Mouse (Mus musculus) lung, embryonic 15.5 days (tissue): ENCODE data around the gene Rpl7l1. TPM values are rescaled to one million over a fixed set of nuclear protein-coding genes. Genes with fewer than 3 reads are reported as not detected.
"Not testable (repeated sequence)": the region's sequence is repeated elsewhere in the genome, so short reads cannot be mapped to it uniquely, and the experiment has no call there.

Source experiments
- ATAC-seq: fragments of 200-750 bp; cut with Nextera tagmentation; 2 replicates; pipeline ENCODE4 v1.8.0; 2017; ENCODE audit warnings: moderate number of reproducible peaks, borderline replicate concordance; ENCODE audit not compliant: low FRiP score, low TSS enrichment; ENCODE audit errors: extremely low read depth
- H3K27ac ChIP-seq: fragments of 300-500 bp; sonication (generic); 2 replicates; pipeline ENCODE4 v1.5.1; 2015; ENCODE audit warnings: moderate library complexity, mild to moderate bottlenecking, inconsistent platforms
- H3K27me3 ChIP-seq: fragments of 300-500 bp; sonication (generic); 2 replicates; pipeline ENCODE4 v1.6.1; 2015; ENCODE audit warnings: inconsistent platforms
- H3K36me3 ChIP-seq: fragments of 300-500 bp; sonication (generic); 2 replicates; pipeline ENCODE4 v1.6.1; 2015; ENCODE audit warnings: inconsistent platforms
- H3K4me1 ChIP-seq: fragments of 300-500 bp; sonication (generic); 2 replicates; pipeline ENCODE4 v1.6.1; 2015; ENCODE audit warnings: inconsistent platforms
- H3K4me2 ChIP-seq: fragments of 300-500 bp; sonication (generic); 2 replicates; pipeline ENCODE4 v1.6.1; 2015; ENCODE audit warnings: inconsistent platforms, mild to moderate bottlenecking, moderate library complexity
- H3K4me3 ChIP-seq: fragments of 300-500 bp; sonication (generic); 2 replicates; pipeline ENCODE4 v1.5.1; 2015; ENCODE audit warnings: mild to moderate bottlenecking, inconsistent platforms
- H3K9ac ChIP-seq: fragments of 300-500 bp; sonication (generic); 2 replicates; pipeline ENCODE4 v1.6.1; 2015; ENCODE audit warnings: inconsistent platforms
- H3K9me3 ChIP-seq: fragments of 300-500 bp; sonication (generic); 2 replicates; pipeline ENCODE4 v1.6.1; 2016; ENCODE audit warnings: inconsistent platforms
- WGBS: fragments of 180-500 bp; shearing (Covaris S2); methylation state at CpG from one replicate; pipeline ENCODE4 v1.1.7; 2015; 5-methylcytosine and 5-hydroxymethylcytosine counted together
- polyA plus RNA-seq: library from polyadenylated mRNA; unstranded; fragments of >200 nt; fragmentation: Nextera tagmentation; extraction: Ambion mirVana; gene quantifications from 2 replicates; pipeline ENCODE4 v1.2.1, GENCODE M21; 2015

Gene Rpl7l1
- polyA plus RNA-seq, 1 experiment from 2014 or later: 171 TPM

GRCm38 (mm10) chr17:46774131-46774472 is 8.4 kb downstream of the Rpl7l1 start:
- Histone ChIP-seq H3K4me1 (peaks cover 33% of the 10 kb centered on the region), H3K9me3 (no peaks in the 10 kb centered on the region), H3K27ac (no peak overlapping the region), H3K27me3 (no peaks in the 10 kb centered on the region), H3K4me2 (peak overlapping the region; percentile 82; the same call in 1 of the 2 replicates), H3K9ac (no peak overlapping the region), H3K4me3 (peak overlapping the region; percentile 78; the same call in 1 of the 2 replicates), H3K36me3 (peaks cover 47% of the 10 kb centered on the region)
- WGBS: 34% methylated on average over 2 of the region's 2 CpGs
- no peak for ATAC-seq

DNA sequence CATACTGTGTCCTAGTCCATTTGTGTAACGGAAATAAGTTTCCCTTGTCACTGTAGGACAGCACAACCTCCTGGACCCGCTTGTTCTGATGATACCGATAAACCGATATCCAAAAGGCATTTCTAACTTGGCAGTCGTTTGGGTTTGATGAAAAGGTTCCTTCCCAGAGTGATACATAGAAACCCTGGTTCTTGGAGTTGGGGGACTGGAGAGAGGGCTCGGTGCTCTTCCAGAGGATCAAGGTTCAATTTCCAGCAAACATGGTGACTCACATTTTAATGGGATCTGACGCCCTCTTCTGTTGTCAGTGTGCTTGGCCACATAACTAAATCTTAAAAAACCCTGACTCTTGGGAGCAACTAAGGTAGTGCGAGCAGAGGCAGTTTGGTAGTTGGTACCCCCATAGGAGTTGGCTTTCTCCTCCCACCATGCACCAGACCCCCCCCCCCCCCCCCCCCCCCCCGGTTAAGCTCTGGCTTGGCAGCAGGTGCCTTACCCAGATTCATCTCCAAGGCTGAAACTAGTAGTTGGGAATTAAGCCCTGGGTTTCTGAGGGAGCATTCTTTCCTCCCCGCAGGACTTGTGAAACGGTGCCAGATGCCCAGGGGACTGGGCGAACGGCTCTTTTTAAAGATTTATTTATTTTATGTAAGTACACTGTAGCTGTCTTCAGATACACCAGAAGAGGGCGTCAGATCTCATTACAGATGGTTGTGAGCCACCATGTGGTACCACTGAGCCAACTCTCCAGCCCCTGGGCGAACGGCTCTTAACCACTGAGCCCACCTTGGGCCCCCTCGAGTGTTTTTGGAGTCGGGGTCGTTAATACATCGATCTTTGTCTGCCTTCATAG is 9.0 kb downstream of the Rpl7l1 start:
- no peaks in the 10 kb centered on the region for H3K27me3 ChIP-seq
- peak overlapping the region; percentile 78 for H3K4me3 ChIP-seq
- H3K9me3 ChIP-seq: no peaks in the 10 kb centered on the region
- peak overlapping the region; percentile 82 for H3K4me2 ChIP-seq
- H3K36me3 ChIP-seq: peaks cover 41% of the 10 kb centered on the region
- H3K4me1 ChIP-seq: peaks cover 33% of the 10 kb centered on the region
- ATAC-seq: no peak
- H3K9ac ChIP-seq: peak overlapping the region; percentile 82
- peak overlapping the region; percentile 81 for H3K27ac ChIP-seq
- WGBS: 8% methylated on average over 19 of the region's 20 CpGs

DNA sequence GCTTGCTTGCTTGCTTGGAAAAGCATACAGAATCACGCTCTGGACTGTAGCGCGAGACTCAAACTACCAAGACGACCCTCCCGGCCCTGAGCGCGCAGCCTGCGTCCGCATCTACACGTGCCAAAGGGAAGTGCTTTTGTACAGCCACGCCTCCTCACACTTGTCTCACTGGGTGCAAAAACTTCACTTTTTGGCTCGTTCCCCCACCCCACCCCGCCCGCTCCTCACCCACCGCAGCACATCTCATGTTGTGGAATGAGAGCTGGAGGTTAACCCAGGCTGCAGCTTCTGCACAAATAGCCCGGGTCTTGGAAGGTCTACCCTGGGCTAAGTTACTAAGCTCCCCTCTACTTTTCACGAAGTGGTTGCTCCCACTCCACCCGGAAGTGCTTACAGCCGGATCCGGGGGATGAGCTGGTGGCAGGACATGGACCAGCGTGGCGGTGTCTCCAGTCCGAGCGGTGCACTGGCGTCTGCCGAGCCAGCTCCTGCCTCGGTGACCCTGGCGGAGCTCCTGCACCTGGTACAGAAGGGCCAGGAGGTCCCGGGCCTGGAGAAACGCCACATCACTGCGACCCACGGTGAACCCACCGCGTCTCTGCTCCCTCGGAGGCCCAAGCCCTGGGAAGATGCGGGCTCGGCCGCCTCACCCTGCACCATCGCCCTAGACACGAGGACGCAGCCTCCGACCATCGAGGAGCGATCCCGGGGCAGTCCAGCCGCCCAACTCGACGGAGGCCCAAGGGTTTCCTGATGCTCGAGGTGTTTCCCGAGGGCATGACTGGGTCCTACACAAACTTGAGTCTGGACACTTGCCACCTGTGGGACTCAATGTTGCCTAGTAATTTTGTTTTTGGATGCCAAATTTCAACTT is 9.8 kb downstream of the Rpl7l1 start, which contains the start of gene 2310039H08Rik:
Gene 2310039H08Rik (plus strand): TSS at position 232 of the 874 bp plus-strand sequence.
- Histone ChIP-seq H3K9me3 (no peaks in the 10 kb centered on the region), H3K4me2 (peak within 1 kb of the TSS; percentile 82), H3K4me1 (peaks cover 33% of the 10 kb centered on the region), H3K27me3 (no peaks in the 10 kb centered on the region), H3K4me3 (peak within 1 kb of the TSS; percentile 78), H3K9ac (peak within 1 kb of the TSS; percentile 82), H3K36me3 (peaks cover 32% of the 10 kb centered on the region), H3K27ac (peak within 1 kb of the TSS; percentile 81)
- under 1% methylated on average over 49 of the region's 50 CpGs for WGBS
- ATAC-seq: peak; percentile 90

DNA sequence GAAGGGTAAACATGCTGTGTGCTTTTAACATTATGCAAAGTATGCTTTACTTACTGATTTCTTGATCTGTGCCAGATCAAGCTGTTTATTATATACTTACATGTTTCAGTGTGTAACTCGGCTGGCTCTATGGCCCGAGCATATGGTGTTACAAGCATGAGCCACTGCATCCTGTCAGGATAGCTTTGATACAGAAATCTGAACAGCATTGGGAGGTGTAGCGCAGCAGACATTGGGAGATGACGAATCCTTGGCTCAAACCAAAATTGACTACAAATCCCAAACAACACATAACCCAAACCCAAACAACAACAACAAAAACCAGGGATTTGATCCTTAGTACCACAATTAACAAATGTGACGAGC is 10.5 kb downstream of the Rpl7l1 start:
- Histone ChIP-seq H3K27ac (peak overlapping the region; percentile 81), H3K4me1 (peaks cover 33% of the 10 kb centered on the region), H3K27me3 (no peaks in the 10 kb centered on the region), H3K4me3 (peak overlapping the region; percentile 78), H3K36me3 (peaks cover 26% of the 10 kb centered on the region), H3K4me2 (peak overlapping the region; percentile 82), H3K9ac (peak overlapping the region; percentile 82), H3K9me3 (no peaks in the 10 kb centered on the region)
- ATAC-seq: no peak
- WGBS: 5% methylated on average over 5 of the region's 5 CpGs

DNA sequence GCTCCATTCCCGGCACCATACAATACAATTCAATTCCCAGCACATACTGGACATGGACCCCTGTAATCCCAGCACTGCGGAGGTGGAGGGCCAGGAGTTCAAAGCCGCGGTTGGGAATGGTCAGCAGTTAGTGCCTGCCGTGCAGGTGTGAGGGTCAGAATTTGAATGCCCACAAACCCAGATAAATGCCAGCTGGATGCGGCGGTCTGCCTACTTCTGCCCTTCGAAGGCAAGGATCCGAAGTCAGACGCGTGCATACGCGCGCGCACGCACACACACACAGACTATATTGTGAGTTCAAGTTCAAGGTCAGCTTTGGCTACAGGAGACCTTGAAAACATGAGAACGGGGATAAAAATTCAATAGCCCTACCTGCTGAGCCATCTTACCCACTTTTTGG is 10.9 kb downstream of the Rpl7l1 start:
- WGBS: 58% methylated on average over 17 of the region's 17 CpGs
- no peaks in the 10 kb centered on the region for H3K27me3 ChIP-seq
- H3K4me3 ChIP-seq: peak overlapping the region; percentile 78
- peaks cover 23% of the 10 kb centered on the region for H3K36me3 ChIP-seq
- H3K9me3 ChIP-seq: no peaks in the 10 kb centered on the region
- H3K4me1 ChIP-seq: peaks cover 33% of the 10 kb centered on the region
- ATAC-seq: no peak
- H3K4me2 ChIP-seq: peak overlapping the region; percentile 82
- H3K27ac ChIP-seq: peak overlapping the region; percentile 81
- peak overlapping the region; percentile 82 for H3K9ac ChIP-seq

DNA sequence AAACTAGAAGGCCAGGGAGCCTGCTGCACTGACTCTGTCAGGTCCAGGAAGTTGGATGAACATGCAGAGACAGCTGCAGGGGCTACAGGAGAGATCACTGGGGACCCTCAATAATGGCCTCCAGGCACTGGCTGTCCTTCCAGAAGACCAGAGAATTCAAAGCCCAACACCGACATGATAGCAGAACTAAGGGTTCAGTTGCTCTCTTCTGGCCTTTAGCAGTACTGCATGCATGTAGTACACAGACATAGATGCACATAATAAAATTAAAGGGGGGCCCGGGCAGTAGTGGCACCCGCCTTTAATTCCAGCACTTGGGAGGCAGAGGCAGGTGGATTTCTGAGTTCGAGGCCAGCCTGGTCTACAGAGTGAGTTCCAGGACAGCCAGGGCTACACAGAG is 11.4 kb downstream of the Rpl7l1 start:
- Histone ChIP-seq H3K4me3 (no peak overlapping the region), H3K27ac (no peak overlapping the region), H3K4me2 (no peak overlapping the region), H3K27me3 (no peaks in the 10 kb centered on the region), H3K36me3 (peaks cover 17% of the 10 kb centered on the region), H3K4me1 (peaks cover 29% of the 10 kb centered on the region), H3K9me3 (no peaks in the 10 kb centered on the region), H3K9ac (no peak overlapping the region)
- WGBS: 79% methylated on average over 4 of the region's 4 CpGs
- ATAC-seq: no peak

DNA sequence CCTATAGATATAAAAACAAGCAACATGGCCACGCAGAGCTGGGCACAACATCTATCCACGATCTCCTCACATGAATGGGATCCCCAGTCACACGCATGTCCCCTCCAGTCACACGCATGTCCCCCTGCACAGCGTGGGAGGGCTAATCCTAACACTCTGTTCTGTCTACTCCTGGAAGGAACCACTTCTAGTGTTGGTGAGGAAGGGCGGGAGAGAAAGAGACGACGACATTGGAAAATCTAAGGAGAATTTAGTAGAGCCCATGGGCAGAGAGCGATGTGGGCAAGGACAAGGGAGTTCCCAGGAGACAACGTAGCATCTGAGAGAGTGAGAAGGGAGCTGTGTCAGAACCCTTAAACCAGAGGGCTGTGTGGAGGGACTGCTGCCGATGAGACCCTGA is 11.9 kb downstream of the Rpl7l1 start:
- Histone ChIP-seq H3K4me3 (no peak overlapping the region), H3K9ac (no peak overlapping the region), H3K27ac (no peak overlapping the region), H3K9me3 (no peaks in the 10 kb centered on the region), H3K36me3 (peaks cover 12% of the 10 kb centered on the region), H3K4me1 (peaks cover 24% of the 10 kb centered on the region), H3K4me2 (no peak overlapping the region), H3K27me3 (no peaks in the 10 kb centered on the region)
- WGBS: 88% methylated on average over 11 of the region's 11 CpGs
- no peak for ATAC-seq

GRCm38 (mm10) chr17:46767868-46768267 is 14.6 kb downstream of the Rpl7l1 start:
- H3K27ac ChIP-seq: no peak overlapping the region
- ATAC-seq: no peak
- H3K27me3 ChIP-seq: no peaks in the 10 kb centered on the region
- no peak overlapping the region for H3K4me3 ChIP-seq
- no peaks in the 10 kb centered on the region for H3K36me3 ChIP-seq
- no peak overlapping the region for H3K9ac ChIP-seq
- no peak overlapping the region for H3K4me2 ChIP-seq
- WGBS: 50% methylated on average over 8 of the region's 8 CpGs
- peaks cover 7% of the 10 kb centered on the region for H3K4me1 ChIP-seq
- H3K9me3 ChIP-seq: no peaks in the 10 kb centered on the region

GRCm38 (mm10) chr17:46764916-46765315 is 17.6 kb downstream of the Rpl7l1 start:
- not testable (repeated sequence) for H3K27ac ChIP-seq, ATAC-seq, H3K9me3 ChIP-seq, H3K4me1 ChIP-seq, H3K4me3 ChIP-seq, H3K9ac ChIP-seq, H3K4me2 ChIP-seq, H3K36me3 ChIP-seq, H3K27me3 ChIP-seq
- WGBS: 58% methylated on average over 9 of the region's 9 CpGs

- no peak within 1 kb of the TSS for H3K4me2 ChIP-seq
- ATAC-seq: no peak
- no peaks in the 10 kb centered on the region for H3K9me3 ChIP-seq
- H3K36me3 ChIP-seq: no peaks in the 10 kb centered on the region
- H3K4me3 ChIP-seq: no peak within 1 kb of the TSS
- no peaks in the 10 kb centered on the region for H3K27me3 ChIP-seq
- 58% methylated on average over 2 of the region's 2 CpGs for WGBS
- no peaks in the 10 kb centered on the region for H3K4me1 ChIP-seq
- H3K27ac ChIP-seq: no peak within 1 kb of the TSS
- no peak within 1 kb of the TSS for H3K9ac ChIP-seq
Observed at GRCm38 (mm10) chr17:46763544-46763943, 18.9 kb downstream of the Rpl7l1 start, which contains the start of gene Ptcra. TSS of gene Ptcra (minus strand) at chr17:46763712.

DNA sequence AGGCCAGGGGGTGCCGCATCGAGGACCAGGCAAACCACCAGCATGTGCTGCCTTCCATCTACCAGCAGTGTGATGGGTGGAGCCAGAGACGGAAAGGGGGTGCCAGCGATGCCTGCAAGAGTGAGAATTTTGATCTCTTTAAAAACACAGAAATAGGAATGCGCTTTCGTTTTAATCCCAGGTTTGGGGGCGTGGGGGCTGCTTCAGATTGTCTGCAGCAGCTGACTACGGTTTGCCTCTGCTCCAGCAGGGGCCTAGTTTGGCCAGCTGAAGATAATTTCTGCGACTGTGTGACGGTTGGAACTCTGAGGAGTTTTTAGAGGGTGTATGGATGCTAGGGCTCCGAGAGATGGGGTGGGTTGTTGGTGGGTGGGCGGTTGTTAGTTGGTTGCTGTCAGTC is 23.7 kb downstream of the Rpl7l1 start:
- 75% methylated on average over 12 of the region's 12 CpGs for WGBS
- no peak overlapping the region for H3K4me3 ChIP-seq
- no peaks in the 10 kb centered on the region for H3K9me3 ChIP-seq
- ATAC-seq: no peak
- H3K36me3 ChIP-seq: no peaks in the 10 kb centered on the region
- H3K27ac ChIP-seq: no peak overlapping the region
- no peak overlapping the region for H3K4me2 ChIP-seq
- H3K9ac ChIP-seq: no peak overlapping the region
- H3K27me3 ChIP-seq: no peaks in the 10 kb centered on the region
- H3K4me1 ChIP-seq: no peaks in the 10 kb centered on the region
